Mouse (Mus musculus) kidney, adult 9 months (tissue): ENCODE results near the gene Cald1.
A peak's percentile ranks its signal among the peaks of the same experiment; 100 is the strongest.

Source experiments
- DNase-seq: peaks from one replicate; pipeline ENCODE4 v3.0.0; 2022

Cald1 gene

DNA sequence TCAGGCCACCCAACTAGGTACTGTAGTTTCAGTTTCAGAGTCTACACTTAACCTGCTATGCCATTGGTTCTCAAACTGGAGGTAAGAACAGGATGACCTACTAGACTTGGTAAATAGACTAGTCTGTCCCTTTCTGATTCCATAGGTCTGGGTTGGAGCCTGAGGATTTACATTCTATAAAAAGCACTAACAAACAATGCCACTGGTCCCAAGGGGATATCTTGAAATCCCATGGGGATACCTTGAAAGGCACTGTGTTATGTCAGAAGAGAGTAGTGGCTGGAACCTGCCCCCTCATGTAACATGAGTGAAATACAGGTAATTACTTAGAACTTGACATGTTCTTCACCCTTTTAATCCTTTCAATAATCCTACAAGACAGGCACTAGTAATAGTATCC, 178.1 kb downstream of the Cald1 start:
- DNase-seq = no peak

DNA sequence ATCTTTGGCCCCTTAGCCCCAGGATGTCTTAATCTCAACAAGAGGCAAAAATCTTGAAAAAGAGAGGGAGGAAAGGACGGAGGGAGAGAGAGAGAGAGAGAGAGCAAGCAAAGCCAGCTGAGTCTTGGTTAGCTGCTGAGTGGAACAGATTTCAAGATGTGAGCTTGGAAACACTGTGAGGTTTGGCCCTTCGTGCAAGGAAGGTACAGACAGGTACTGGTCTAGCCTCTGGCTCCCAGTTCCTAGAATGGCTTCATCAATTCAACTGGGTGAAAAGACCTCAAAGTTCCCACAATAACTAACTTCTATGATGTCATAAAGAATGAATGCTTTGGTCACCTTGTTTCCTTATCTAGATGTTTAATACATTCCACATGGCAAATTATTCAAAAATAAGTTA, 178.8 kb downstream of the Cald1 start:
- no peak for DNase-seq

DNA sequence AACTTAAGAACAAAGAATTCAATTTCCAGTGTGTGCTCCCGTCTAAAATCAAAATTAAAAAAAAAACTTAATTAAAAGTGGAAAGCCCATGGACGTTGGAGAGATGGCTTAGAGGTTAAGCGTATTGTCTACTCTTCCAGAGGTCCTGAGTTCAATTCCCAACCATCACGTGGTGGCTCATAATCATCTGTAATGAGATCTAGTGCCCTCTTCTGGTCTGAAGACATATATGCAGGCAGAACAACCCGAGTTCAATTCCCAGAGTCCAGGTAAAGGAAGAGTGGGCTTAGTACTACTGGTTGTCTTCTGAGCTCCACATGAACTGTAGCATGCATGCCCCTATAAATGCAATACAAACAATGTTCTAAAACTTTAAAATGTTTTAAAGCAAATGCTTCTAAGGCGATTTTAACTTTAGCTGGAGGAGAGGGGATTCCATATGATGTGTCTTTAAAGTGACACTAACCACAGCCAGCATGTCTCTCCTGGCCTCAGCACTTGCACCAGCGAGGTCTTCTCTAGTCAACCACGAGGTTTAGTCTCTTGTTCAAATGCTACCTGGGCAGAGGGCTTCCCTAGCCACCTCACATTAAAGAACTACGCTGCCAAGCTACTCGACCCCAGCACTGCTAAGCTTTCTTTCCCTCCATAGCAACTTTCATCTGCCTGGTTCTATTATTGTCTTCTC, 179.8 kb downstream of the Cald1 start:
- DNase-seq = no peak

DNA sequence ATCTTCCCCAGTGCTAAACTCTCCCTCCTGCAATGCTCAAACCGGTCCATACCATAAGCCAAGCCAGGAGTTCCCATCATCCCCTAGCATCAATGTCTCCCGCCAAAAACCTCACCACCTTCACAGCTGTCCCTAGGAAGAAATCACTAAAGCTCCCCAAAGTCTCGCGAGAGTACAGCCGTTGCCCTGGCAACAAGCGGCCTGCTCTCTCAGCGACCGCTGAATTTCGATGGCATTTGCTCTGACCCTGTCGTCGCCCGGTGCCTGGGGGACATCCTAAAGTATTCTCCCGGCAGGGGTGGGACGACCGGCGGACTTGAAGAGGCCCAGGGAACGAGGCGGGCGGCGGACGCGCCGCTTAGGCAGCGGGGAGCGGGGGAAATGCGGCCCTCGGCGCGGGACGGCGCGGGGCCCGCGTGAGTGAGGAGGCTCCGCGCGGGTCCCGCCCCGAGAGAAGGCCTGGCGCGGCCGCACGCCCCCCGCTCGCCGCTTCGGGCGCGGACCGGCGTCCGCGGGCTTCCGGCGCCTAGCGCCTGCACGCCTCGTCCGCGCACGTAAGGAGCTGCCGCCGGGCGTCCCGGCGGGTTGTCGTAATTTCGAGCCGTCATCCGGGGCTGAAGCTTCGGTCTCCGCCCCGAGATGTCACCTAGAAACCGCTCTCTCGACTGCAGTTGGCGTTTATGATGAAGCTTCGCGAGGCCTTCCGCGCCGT, 182.1 kb downstream of the Cald1 start, which contains the start of gene Agbl3:
TSS of gene Agbl3 (plus strand) at position 202 of the 712 bp plus-strand sequence.
- DNase-seq = peak; percentile 95

DNA sequence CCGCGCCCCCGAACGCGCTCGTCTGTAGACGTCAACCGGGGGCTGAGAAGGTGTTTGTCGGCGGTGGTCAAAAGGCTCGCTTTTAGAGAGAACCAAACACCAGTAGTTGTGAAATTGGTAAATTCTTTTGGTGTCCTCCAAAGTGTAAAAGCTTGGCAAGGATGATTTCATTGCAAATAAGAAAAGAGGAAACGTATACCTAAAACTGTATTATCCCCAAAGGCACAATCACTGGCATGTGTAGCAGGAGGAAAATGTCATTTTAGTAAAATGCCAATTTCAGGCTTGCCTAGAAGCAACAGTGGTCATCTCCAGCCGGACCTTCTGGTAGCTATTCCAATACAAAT, 182.6 kb downstream of the Cald1 start:
- DNase-seq = no peak

DNA sequence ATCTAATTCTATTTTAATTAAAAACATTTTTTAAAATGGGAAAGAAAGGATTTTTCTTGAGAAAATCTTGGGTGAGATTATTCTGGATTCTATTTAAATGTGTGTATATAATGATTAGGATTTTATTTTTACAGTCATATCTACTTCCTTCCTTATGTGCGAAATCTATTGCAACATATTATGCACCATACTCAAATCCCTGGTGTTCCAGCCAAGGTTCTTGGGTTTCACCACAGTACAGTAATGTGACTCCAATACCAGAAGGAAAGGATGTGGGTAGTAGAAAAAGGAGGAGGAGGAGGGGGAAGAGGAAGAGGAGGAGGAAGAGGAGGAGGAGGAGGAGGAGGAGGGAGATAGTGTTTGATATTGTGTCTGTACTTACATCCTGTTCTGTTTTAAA, 184.2 kb downstream of the Cald1 start:
- DNase-seq = no peak

DNA sequence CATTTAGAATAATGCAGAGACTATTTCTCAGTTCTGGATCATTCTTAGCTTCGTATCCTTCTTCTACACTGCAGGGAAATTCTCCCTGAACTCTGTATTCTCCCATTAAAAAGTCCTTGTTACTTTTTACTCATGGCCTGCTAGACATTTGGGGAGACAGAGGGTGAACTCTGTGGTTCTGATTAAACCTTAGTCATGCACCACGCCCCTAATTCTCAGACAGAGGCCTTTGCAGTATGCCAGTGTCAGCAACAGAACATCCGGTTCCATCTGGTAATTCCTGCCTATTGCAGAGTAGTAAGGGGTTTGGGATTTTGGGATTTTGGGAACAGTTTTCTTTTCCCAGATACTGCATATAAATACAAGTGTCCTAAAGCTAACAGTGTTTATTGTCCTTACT, 198.6 kb downstream of the Cald1 start:
- DNase-seq = no peak

DNA sequence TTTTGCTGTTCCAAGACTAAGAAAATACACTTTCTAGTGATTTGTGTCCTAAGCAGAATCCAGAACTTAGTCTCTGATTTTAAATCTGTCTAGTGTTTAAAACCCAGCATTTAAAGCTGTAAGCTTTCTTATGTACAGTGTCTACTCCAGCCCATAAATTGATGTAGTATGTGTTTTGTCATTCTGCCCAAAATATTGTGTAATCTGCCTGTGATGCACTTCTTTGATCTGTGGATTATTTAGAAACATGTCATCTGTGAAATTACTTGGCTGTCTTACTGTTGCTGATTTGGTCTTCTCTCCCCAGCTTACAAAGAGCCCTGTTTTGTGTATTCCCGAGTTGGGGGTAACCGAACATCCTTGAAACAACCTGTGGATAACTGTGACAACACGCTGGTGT, 199.6 kb downstream of the Cald1 start:
- DNase-seq = no peak

DNA sequence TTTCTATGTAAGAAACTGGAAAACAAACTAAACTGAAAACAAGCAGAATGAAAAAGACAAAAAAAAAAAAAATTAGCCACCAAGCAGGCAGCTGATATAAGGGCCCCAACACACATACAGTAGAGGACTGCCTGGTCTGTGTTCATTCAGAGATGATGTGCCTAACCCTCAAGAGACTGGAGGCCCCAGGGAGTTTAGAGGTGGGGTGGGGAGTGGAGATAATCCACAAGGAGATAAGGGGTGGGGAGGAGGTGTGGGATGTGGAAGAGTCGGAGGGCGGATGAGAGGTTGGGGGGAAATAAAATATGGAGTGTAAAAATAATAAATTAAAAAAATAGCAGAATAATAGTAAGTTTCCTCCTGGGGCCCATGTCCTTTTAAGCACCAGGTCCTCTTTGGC, 207.3 kb downstream of the Cald1 start:
- no peak for DNase-seq

DNA sequence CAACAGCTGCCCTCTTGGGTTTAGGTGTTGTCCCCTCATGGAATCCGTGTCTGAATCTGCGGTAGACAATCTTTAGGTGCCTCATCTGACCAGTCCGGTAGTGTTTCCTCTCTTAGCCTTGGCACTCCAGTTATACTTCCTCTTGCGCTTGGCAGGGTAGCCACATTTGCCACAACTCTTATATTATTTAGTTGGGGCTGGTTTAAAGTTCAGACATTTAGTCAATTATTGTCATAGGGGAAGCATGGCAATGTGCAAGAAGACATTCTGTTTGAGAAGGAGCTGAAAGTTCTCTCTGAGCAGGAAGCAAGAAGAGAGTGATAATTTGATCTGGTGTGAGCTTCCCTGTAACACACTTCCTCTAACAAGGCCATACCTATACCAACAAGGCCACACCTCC, 212.4 kb downstream of the Cald1 start:
- DNase-seq = peak; percentile 58

DNA sequence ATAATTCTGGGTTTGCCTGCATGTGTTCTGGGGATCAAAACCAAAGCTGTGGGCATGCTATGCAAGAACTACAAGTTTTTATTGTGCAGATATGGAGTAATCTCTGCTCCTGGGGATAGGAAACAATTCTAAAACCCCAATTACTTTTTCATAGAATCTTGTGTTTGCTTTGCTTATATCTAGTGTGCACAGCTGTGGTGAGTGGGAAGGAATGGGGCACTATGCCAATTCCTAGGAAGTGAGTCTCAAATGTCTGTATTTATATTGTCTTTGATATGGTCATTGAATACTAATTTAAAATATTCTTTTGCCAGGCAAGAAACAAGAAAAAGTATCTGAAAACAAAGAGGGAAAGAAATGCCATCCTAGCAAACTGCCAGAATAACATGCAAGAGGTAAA, 226.1 kb downstream of the Cald1 start:
- no peak for DNase-seq
